Mouse (Mus musculus): ENCODE measurements around the gene Il1r2. TPM values are rescaled to one million over a fixed set of nuclear protein-coding genes. Genes with fewer than 3 reads are reported as not detected.

Il1r2 gene
- 14.1 and 28.0 TPM in 2 replicates for polyA plus RNA-seq (2015; fragmentation: Nextera tagmentation; extraction: Ambion mirVana)

- no peak within 1 kb of the TSS for H3K4me2 ChIP-seq (ENCODE audit: low read depth, low read length)
- no peaks in the 10 kb centered on the region for H3K9me3 ChIP-seq (replicated peaks; ENCODE audit: control insufficient read depth, low read length)
- H3K27ac ChIP-seq (ENCODE audit: low read length) = no peak within 1 kb of the TSS
- no peaks in the 10 kb centered on the region for H3K36me3 ChIP-seq (ENCODE audit: control insufficient read depth, insufficient read depth, low read length)
- WGBS = 85% methylated on average over 5 of the region's 5 CpGs
- ATAC-seq (ENCODE audit: insufficient read depth, low FRiP score) = no peak
- H3K4me1 ChIP-seq (ENCODE audit: control insufficient read depth, insufficient read depth, low read length) = no peaks in the 10 kb centered on the region
- H3K27me3 ChIP-seq (ENCODE audit: control insufficient read depth, insufficient read depth, low read length) = no peaks in the 10 kb centered on the region
- H3K4me3 ChIP-seq (replicated peaks; ENCODE audit: low read length) = no peak within 1 kb of the TSS
- no peak within 1 kb of the TSS for H3K9ac ChIP-seq (ENCODE audit: low read length)
These were observed at the start of gene Il1r2 for GRCm38 (mm10) chr1:40073779-40074178. TSS of gene Il1r2 (plus strand) at chr1:40074079.

- no peak for ATAC-seq (ENCODE audit: insufficient read depth, low FRiP score)
- H3K9ac ChIP-seq (ENCODE audit: low read length) = no peak overlapping the region
- H3K36me3 ChIP-seq (ENCODE audit: control insufficient read depth, insufficient read depth, low read length) = peaks cover 24% of the 10 kb centered on the region
- H3K4me2 ChIP-seq (ENCODE audit: low read depth, low read length) = no peak overlapping the region
- H3K9me3 ChIP-seq (replicated peaks; ENCODE audit: control insufficient read depth, low read length) = no peaks in the 10 kb centered on the region
- WGBS = 87% methylated on average over 27 of the region's 27 CpGs
- no peak overlapping the region for H3K4me3 ChIP-seq (replicated peaks; ENCODE audit: low read length)
- no peaks in the 10 kb centered on the region for H3K27me3 ChIP-seq (ENCODE audit: control insufficient read depth, insufficient read depth, low read length)
- H3K4me1 ChIP-seq (ENCODE audit: control insufficient read depth, insufficient read depth, low read length) = no peaks in the 10 kb centered on the region
- no peak overlapping the region for H3K27ac ChIP-seq (ENCODE audit: low read length)
These were observed 49.1 kb upstream of the Il1r2 start for GRCm38 (mm10) chr1:40024554-40025320.

GRCm38 (mm10) chr1:40025416-40025815, 48.5 kb upstream of the Il1r2 start:
- Histone ChIP-seq H3K4me2 (ENCODE audit: low read depth, low read length) (no peak overlapping the region), H3K27ac (ENCODE audit: low read length) (no peak overlapping the region), H3K9me3 (replicated peaks; ENCODE audit: control insufficient read depth, low read length) (no peaks in the 10 kb centered on the region), H3K36me3 (ENCODE audit: control insufficient read depth, insufficient read depth, low read length) (peaks cover 19% of the 10 kb centered on the region), H3K4me1 (ENCODE audit: control insufficient read depth, insufficient read depth, low read length) (no peaks in the 10 kb centered on the region), H3K9ac (ENCODE audit: low read length) (no peak overlapping the region), H3K4me3 (replicated peaks; ENCODE audit: low read length) (no peak overlapping the region), H3K27me3 (ENCODE audit: control insufficient read depth, insufficient read depth, low read length) (no peaks in the 10 kb centered on the region)
- WGBS = 86% methylated on average over 5 of the region's 5 CpGs
- ATAC-seq (ENCODE audit: insufficient read depth, low FRiP score) = no peak

GRCm38 (mm10) chr1:40027116-40027620, 46.7 kb upstream of the Il1r2 start:
- Histone ChIP-seq H3K4me3 (replicated peaks; ENCODE audit: low read length) (no peak overlapping the region), H3K27ac (ENCODE audit: low read length) (no peak overlapping the region), H3K4me1 (ENCODE audit: control insufficient read depth, insufficient read depth, low read length) (no peaks in the 10 kb centered on the region), H3K4me2 (ENCODE audit: low read depth, low read length) (no peak overlapping the region), H3K36me3 (ENCODE audit: control insufficient read depth, insufficient read depth, low read length) (peaks cover 17% of the 10 kb centered on the region), H3K9ac (ENCODE audit: low read length) (no peak overlapping the region), H3K27me3 (ENCODE audit: control insufficient read depth, insufficient read depth, low read length) (no peaks in the 10 kb centered on the region), H3K9me3 (replicated peaks; ENCODE audit: control insufficient read depth, low read length) (no peaks in the 10 kb centered on the region)
- no peak for ATAC-seq (ENCODE audit: insufficient read depth, low FRiP score)
- WGBS = 72% methylated on average over 7 of the region's 7 CpGs

- Histone ChIP-seq H3K4me2 (ENCODE audit: low read depth, low read length) (no peak overlapping the region), H3K9ac (ENCODE audit: low read length) (no peak overlapping the region), H3K27me3 (ENCODE audit: control insufficient read depth, insufficient read depth, low read length) (no peaks in the 10 kb centered on the region), H3K4me3 (replicated peaks; ENCODE audit: low read length) (no peak overlapping the region), H3K4me1 (ENCODE audit: control insufficient read depth, insufficient read depth, low read length) (no peaks in the 10 kb centered on the region), H3K36me3 (ENCODE audit: control insufficient read depth, insufficient read depth, low read length) (peaks cover 14% of the 10 kb centered on the region), H3K9me3 (replicated peaks; ENCODE audit: control insufficient read depth, low read length) (no peaks in the 10 kb centered on the region), H3K27ac (ENCODE audit: low read length) (no peak overlapping the region)
- WGBS = 86% methylated on average over 12 of the region's 12 CpGs
- no peak for ATAC-seq (ENCODE audit: insufficient read depth, low FRiP score)
These were observed 45.5 kb upstream of the Il1r2 start for GRCm38 (mm10) chr1:40028207-40028998.

GRCm38 (mm10) chr1:40029597-40029996, 44.3 kb upstream of the Il1r2 start:
- no peak for ATAC-seq (ENCODE audit: insufficient read depth, low FRiP score)
- Histone ChIP-seq H3K36me3 (ENCODE audit: control insufficient read depth, insufficient read depth, low read length) (peaks cover 4% of the 10 kb centered on the region), H3K4me2 (ENCODE audit: low read depth, low read length) (no peak overlapping the region), H3K9ac (ENCODE audit: low read length) (no peak overlapping the region), H3K27ac (ENCODE audit: low read length) (no peak overlapping the region), H3K27me3 (ENCODE audit: control insufficient read depth, insufficient read depth, low read length) (no peaks in the 10 kb centered on the region), H3K4me3 (replicated peaks; ENCODE audit: low read length) (no peak overlapping the region), H3K9me3 (replicated peaks; ENCODE audit: control insufficient read depth, low read length) (no peaks in the 10 kb centered on the region), H3K4me1 (ENCODE audit: control insufficient read depth, insufficient read depth, low read length) (no peaks in the 10 kb centered on the region)
- 86% methylated on average over 5 of the region's 5 CpGs for WGBS

GRCm38 (mm10) chr1:40030287-40030975, 43.4 kb upstream of the Il1r2 start:
- no peaks in the 10 kb centered on the region for H3K4me1 ChIP-seq (ENCODE audit: control insufficient read depth, insufficient read depth, low read length)
- H3K4me2 ChIP-seq (ENCODE audit: low read depth, low read length) = no peak overlapping the region
- no peaks in the 10 kb centered on the region for H3K9me3 ChIP-seq (replicated peaks; ENCODE audit: control insufficient read depth, low read length)
- WGBS = 85% methylated on average over 14 of the region's 14 CpGs
- H3K27me3 ChIP-seq (ENCODE audit: control insufficient read depth, insufficient read depth, low read length) = no peaks in the 10 kb centered on the region
- no peak overlapping the region for H3K27ac ChIP-seq (ENCODE audit: low read length)
- no peak overlapping the region for H3K9ac ChIP-seq (ENCODE audit: low read length)
- no peak overlapping the region for H3K4me3 ChIP-seq (replicated peaks; ENCODE audit: low read length)
- no peak for ATAC-seq (ENCODE audit: insufficient read depth, low FRiP score)
- no peaks in the 10 kb centered on the region for H3K36me3 ChIP-seq (ENCODE audit: control insufficient read depth, insufficient read depth, low read length)

GRCm38 (mm10) chr1:40030976-40031356, 42.9 kb upstream of the Il1r2 start:
- Histone ChIP-seq H3K36me3 (ENCODE audit: control insufficient read depth, insufficient read depth, low read length) (no peaks in the 10 kb centered on the region), H3K27me3 (ENCODE audit: control insufficient read depth, insufficient read depth, low read length) (no peaks in the 10 kb centered on the region), H3K4me2 (ENCODE audit: low read depth, low read length) (no peak overlapping the region), H3K9ac (ENCODE audit: low read length) (no peak overlapping the region), H3K9me3 (replicated peaks; ENCODE audit: control insufficient read depth, low read length) (no peaks in the 10 kb centered on the region), H3K27ac (ENCODE audit: low read length) (no peak overlapping the region), H3K4me3 (replicated peaks; ENCODE audit: low read length) (no peak overlapping the region), H3K4me1 (ENCODE audit: control insufficient read depth, insufficient read depth, low read length) (no peaks in the 10 kb centered on the region)
- 90% methylated on average over 8 of the region's 8 CpGs for WGBS
- ATAC-seq (ENCODE audit: insufficient read depth, low FRiP score) = no peak

- 68% methylated on average over 2 of the region's 2 CpGs for WGBS
- Histone ChIP-seq H3K4me1 (ENCODE audit: control insufficient read depth, insufficient read depth, low read length) (no peaks in the 10 kb centered on the region), H3K27me3 (ENCODE audit: control insufficient read depth, insufficient read depth, low read length) (no peaks in the 10 kb centered on the region), H3K27ac (ENCODE audit: low read length) (no peak overlapping the region), H3K9ac (ENCODE audit: low read length) (no peak overlapping the region), H3K36me3 (ENCODE audit: control insufficient read depth, insufficient read depth, low read length) (no peaks in the 10 kb centered on the region), H3K9me3 (replicated peaks; ENCODE audit: control insufficient read depth, low read length) (no peaks in the 10 kb centered on the region), H3K4me3 (replicated peaks; ENCODE audit: low read length) (no peak overlapping the region), H3K4me2 (ENCODE audit: low read depth, low read length) (no peak overlapping the region)
- ATAC-seq (ENCODE audit: insufficient read depth, low FRiP score) = no peak
These were observed 42.3 kb upstream of the Il1r2 start for GRCm38 (mm10) chr1:40031626-40032025.

All from stomach, embryonic 16.5 days (tissue).